Mouse (Mus musculus) neural tube, embryonic 11.5 days (tissue): ENCODE results near the gene Iqch. TPM values are rescaled to one million over a fixed set of nuclear protein-coding genes. Genes with fewer than 3 reads are reported as not detected.

ENCODE experiments used
- ATAC-seq: fragments of 200-750 bp; cut with Nextera tagmentation; 2 replicates; pipeline ENCODE4 v1.8.0; 2017; ENCODE audit warnings: moderate number of reproducible peaks, mild to moderate bottlenecking, moderate TSS enrichment, moderate library complexity; ENCODE audit not compliant: insufficient read depth, low FRiP score, low TSS enrichment
- DNase-seq: peaks from one replicate; pipeline ENCODE4 v3.0.0-alpha.2; 2015; ENCODE audit warnings: low spot score
- H3K27ac ChIP-seq: fragments of 300-500 bp; sonication (generic); 2 replicates; pipeline ENCODE4 v1.5.1; 2014; ENCODE audit warnings: low read depth, mild to moderate bottlenecking, low read length
- H3K27me3 ChIP-seq: fragments of 300-500 bp; sonication (generic); 2 replicates; pipeline ENCODE4 v1.6.1; 2014; ENCODE audit warnings: mild to moderate bottlenecking, low read length, mixed read lengths; ENCODE audit not compliant: control insufficient read depth, insufficient read depth
- H3K36me3 ChIP-seq: fragments of 300-500 bp; sonication (generic); 2 replicates; pipeline ENCODE4 v1.6.1; 2014; ENCODE audit warnings: mild to moderate bottlenecking, low read length, moderate library complexity, mixed read lengths; ENCODE audit not compliant: control insufficient read depth, insufficient read depth
- H3K4me1 ChIP-seq: fragments of 300-500 bp; sonication (generic); 2 replicates; pipeline ENCODE4 v1.6.1; 2014; ENCODE audit warnings: low read length, mixed read lengths; ENCODE audit not compliant: control insufficient read depth, insufficient read depth
- H3K4me2 ChIP-seq: fragments of 300-500 bp; sonication (generic); 2 replicates; pipeline ENCODE4 v1.6.1; 2014; ENCODE audit warnings: low read depth, mild to moderate bottlenecking, moderate library complexity
- H3K4me3 ChIP-seq: fragments of 300-500 bp; sonication (generic); 2 replicates; pipeline ENCODE4 v1.5.1; 2014; ENCODE audit warnings: low read depth, low read length
- H3K9ac ChIP-seq: fragments of 300-500 bp; sonication (generic); 2 replicates; pipeline ENCODE4 v1.6.1; 2014; ENCODE audit warnings: mild to moderate bottlenecking, low read length
- H3K9me3 ChIP-seq: fragments of 300-500 bp; sonication (generic); 2 replicates; pipeline ENCODE4 v1.6.1; 2016; ENCODE audit warnings: low read length; ENCODE audit not compliant: control insufficient read depth
- WGBS: fragments of 180-500 bp; shearing (Covaris S2); extraction: QIAGEN DNeasy Blood & Tissue Kit; methylation state at CpG from one replicate; pipeline ENCODE4 v1.1.7; 2014; 5-methylcytosine and 5-hydroxymethylcytosine counted together
- polyA plus RNA-seq: library from polyadenylated mRNA; unstranded; fragments of >200 nt; fragmentation: Nextera tagmentation; extraction: Ambion mirVana; gene quantifications from 2 replicates; pipeline ENCODE4 v1.2.1, GENCODE M21; 2014

The Iqch gene
- polyA plus RNA-seq, 1 experiment from 2014 or later: 0.12 TPM

DNA sequence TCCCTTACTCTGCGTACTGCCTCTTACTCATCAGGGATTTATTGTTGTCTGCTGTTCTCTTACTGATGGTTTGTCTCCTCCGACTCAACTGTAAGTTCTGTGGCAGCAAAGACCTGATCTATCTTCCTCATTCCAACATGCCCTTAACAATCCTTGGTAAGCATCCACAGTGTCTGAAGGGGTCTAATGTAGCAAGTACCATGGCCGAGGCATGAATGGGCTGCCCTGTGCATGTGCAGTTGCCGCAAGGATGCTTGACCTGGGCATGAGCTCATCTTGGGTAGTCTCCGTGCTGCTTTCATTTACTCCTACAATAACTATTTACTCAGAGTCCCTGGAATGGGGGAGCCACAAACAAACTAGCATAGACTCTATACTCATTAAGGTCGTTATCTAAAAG lies 17.0 kb downstream of the Iqch start:
- ATAC-seq (no peak), DNase-seq (no peak)
- Histone ChIP-seq H3K4me3 (no peak overlapping the region), H3K9me3 (no peaks in the 10 kb centered on the region), H3K4me2 (no peak overlapping the region), H3K27me3 (no peaks in the 10 kb centered on the region), H3K27ac (no peak overlapping the region), H3K4me1 (no peaks in the 10 kb centered on the region), H3K36me3 (no peaks in the 10 kb centered on the region), H3K9ac (no peak overlapping the region)
- WGBS: 90% methylated on average over 6 of the region's 6 CpGs

DNA sequence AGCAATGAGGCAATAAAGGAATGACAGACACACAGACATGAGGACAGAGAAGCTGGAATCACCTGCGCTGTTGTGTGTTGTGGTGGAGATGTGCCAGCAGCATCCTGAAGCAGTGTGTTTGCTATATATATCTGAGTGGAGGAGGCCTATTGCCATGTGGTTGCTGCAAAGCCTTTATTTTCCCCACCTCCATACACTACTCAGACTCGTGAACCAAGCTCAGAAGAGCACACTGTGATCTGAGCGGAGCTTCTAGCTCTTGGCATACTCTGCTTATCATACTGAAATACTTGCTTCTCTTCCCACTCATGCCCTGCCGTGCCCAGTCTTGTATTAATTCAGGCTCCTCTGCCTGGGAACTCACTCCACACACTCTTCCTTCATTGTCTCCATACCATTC lies 20.5 kb downstream of the Iqch start:
- Histone ChIP-seq H3K4me1 (no peaks in the 10 kb centered on the region), H3K27me3 (no peaks in the 10 kb centered on the region), H3K4me2 (no peak overlapping the region), H3K9ac (no peak overlapping the region), H3K27ac (no peak overlapping the region), H3K4me3 (no peak overlapping the region), H3K36me3 (no peaks in the 10 kb centered on the region), H3K9me3 (no peaks in the 10 kb centered on the region)
- WGBS: 82% methylated on average over 4 of the region's 4 CpGs
- ATAC-seq (no peak), DNase-seq (no peak)

DNA sequence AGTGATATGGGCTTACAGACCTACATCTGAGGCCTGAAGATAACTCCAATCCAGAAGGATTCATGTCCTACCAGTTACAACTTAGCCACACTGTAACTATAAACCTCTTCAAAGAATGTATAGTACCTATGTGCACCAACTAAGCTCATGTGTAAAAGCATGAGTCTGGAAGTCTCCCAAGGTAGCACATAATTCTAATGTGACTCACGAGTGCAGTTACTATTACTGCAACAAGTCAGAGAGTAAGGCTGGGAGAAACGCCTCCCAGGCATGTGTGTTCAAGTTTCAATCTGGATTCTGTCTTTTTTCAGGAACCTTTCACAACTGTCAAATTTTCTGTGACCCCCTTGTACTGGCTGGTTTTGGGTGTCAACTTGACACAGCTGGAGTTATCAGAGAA lies 22.2 kb downstream of the Iqch start:
- Histone ChIP-seq H3K4me3 (no peak overlapping the region), H3K27me3 (no peaks in the 10 kb centered on the region), H3K36me3 (no peaks in the 10 kb centered on the region), H3K4me2 (no peak overlapping the region), H3K4me1 (no peaks in the 10 kb centered on the region), H3K9ac (no peak overlapping the region), H3K27ac (no peak overlapping the region), H3K9me3 (no peaks in the 10 kb centered on the region)
- WGBS: 91% methylated on average over 2 of the region's 2 CpGs
- no peak for ATAC-seq
- no peak for DNase-seq

DNA sequence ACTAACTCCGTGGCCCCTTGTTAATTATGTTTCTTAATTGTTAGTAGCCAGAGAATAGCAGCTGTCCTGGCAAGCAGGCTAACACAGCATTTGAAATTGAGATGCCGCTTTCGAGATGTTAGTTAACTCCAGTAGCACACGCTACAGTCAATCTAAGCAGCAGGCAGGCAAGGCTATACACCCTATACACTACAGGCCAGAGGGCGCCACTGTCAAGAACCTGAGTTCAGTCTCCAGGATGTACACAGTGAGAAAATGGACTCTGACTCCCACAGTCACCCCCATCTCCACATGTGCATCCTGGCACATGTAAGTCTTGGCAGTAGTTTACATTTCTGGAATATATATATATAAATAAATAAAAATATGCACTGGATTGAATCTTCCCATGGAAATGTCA lies 22.6 kb downstream of the Iqch start:
- Histone ChIP-seq H3K27ac (no peak overlapping the region), H3K4me2 (no peak overlapping the region), H3K9me3 (no peaks in the 10 kb centered on the region), H3K9ac (no peak overlapping the region), H3K27me3 (no peaks in the 10 kb centered on the region), H3K36me3 (no peaks in the 10 kb centered on the region), H3K4me1 (no peaks in the 10 kb centered on the region), H3K4me3 (no peak overlapping the region)
- DNase-seq: no peak
- 83% methylated on average over 5 of the region's 5 CpGs for WGBS
- ATAC-seq: no peak

DNA sequence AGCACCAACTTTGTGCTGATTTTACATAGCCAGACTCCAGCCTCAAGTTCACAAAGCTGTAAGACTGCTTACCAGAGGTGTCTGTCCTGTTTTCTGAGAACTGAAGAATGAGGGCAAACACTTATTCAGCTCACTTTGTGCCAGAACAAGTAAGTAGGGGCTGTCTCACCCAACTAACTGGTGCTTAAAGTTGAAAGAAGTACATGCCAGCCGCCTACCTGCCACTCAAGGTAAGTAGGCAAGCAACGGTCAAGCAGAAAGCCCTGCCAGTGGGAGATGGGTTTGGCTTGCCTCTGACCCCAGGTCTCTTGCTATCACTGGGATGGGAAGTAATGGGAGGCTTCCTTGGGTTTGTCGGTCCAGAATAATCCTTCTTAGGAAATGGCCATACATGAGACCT lies 24.8 kb downstream of the Iqch start:
- H3K9me3 ChIP-seq: no peaks in the 10 kb centered on the region
- 86% methylated on average over 3 of the region's 3 CpGs for whole genome bisulfite sequencing

DNA sequence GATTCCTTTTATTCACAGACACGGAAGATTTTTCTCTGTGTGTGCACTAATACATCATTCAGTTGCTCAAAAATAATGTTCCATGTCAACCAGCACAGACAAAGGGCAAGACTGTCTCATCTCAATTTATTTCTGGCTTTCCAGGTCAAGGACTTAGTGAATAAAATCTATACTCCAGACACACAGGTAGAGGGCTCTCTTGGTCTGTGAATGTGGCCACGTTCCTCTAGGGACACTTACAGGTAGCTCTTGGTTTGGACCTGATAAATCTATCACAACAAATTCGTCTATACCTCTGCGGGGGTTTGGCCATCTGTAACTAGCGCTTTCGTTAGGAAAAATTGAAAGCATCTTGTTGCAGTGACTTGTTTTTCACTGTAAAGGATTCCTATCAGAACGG lies 29.4 kb downstream of the Iqch start:
- DNase-seq: no peak
- no peak overlapping the region for H3K4me2 ChIP-seq
- H3K9ac ChIP-seq: no peak overlapping the region
- H3K36me3 ChIP-seq: no peaks in the 10 kb centered on the region
- no peak overlapping the region for H3K4me3 ChIP-seq
- H3K9me3 ChIP-seq: no peaks in the 10 kb centered on the region
- ATAC-seq: no peak
- peaks cover 5% of the 10 kb centered on the region for H3K4me1 ChIP-seq
- H3K27ac ChIP-seq: no peak overlapping the region
- WGBS: 76% methylated on average over 7 of the region's 7 CpGs
- H3K27me3 ChIP-seq: no peaks in the 10 kb centered on the region

More for the DNA sequence above, 24.8 kb downstream of the Iqch start:
- no peak overlapping the region for H3K27ac ChIP-seq
- H3K36me3 ChIP-seq: no peaks in the 10 kb centered on the region
- no peak for DNase-seq
- H3K4me1 ChIP-seq: no peaks in the 10 kb centered on the region
- H3K4me3 ChIP-seq: no peak overlapping the region
- ATAC-seq: no peak
- H3K27me3 ChIP-seq: no peaks in the 10 kb centered on the region
- H3K9ac ChIP-seq: no peak overlapping the region
- H3K4me2 ChIP-seq: no peak overlapping the region

DNA sequence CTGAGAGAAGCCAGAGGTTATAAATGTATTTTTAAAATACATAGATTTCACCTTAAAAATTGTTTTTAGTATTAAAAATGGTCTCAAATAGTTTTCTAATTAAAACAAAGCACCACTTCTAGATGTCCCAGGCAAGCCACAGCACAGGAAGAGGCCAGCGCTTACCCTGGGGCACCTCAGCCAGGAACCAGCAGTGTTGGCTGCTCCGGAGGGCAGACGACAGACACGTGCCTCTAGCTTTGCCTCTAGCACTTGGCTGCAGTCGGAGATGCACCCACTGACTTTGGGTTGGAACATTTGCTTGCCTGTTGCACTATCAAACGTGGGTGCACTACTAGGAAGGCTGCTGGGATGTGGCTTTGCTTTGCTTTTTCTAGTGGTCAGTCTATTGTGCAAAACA lies 30.4 kb downstream of the Iqch start:
- no peaks in the 10 kb centered on the region for H3K27me3 ChIP-seq
- ATAC-seq: no peak
- H3K4me2 ChIP-seq: no peak overlapping the region
- no peak overlapping the region for H3K9ac ChIP-seq
- 37% methylated on average over 6 of the region's 6 CpGs for WGBS
- no peak for DNase-seq
- H3K27ac ChIP-seq: no peak overlapping the region
- peaks cover 5% of the 10 kb centered on the region for H3K4me1 ChIP-seq
- H3K36me3 ChIP-seq: no peaks in the 10 kb centered on the region
- no peaks in the 10 kb centered on the region for H3K9me3 ChIP-seq
- H3K4me3 ChIP-seq: no peak overlapping the region

DNA sequence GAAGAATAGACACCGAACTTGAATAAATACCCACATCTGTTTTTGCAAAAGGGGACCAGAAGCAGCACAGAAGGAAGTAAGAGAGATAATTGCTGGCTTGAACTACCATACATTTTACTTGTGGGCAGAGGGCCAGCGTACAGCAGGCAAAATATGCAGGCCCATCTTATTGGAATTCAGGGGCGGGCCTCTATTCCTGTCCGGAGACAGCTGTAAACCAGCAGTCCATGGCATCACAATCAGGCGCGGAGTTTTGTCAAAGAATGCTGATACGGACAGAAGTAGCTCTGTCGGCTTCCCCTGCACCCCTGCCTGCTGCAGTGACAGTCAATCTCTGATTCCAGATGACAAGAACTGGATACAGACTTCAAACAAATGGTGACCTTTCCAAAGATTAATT lies 33.5 kb downstream of the Iqch start:
- ATAC-seq (no peak), DNase-seq (peak; percentile 38)
- Histone ChIP-seq H3K9ac (no peak overlapping the region), H3K36me3 (no peaks in the 10 kb centered on the region), H3K4me2 (no peak overlapping the region), H3K27ac (no peak overlapping the region), H3K9me3 (no peaks in the 10 kb centered on the region), H3K4me3 (no peak overlapping the region), H3K27me3 (no peaks in the 10 kb centered on the region), H3K4me1 (peaks cover 5% of the 10 kb centered on the region)
- WGBS: 28% methylated on average over 8 of the region's 8 CpGs

DNA sequence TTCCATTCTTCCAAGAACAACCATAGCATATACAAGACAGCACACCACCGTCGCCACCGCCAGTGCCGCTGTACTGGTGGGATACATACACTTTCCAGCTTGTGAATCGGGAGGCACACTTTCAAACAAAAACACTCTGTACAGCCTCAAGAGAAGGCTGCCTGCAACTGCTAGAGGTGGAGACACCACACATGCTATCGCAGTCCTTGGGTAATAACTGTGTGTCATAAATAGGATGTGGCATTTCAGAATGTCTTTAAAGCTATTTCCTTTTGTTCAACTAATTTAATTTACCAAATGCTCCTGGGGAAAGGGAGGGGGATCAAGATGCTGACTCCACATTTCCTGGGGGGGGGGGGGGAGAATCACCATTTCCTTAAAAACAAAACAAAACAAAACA lies 34.0 kb downstream of the Iqch start:
- WGBS: 82% methylated on average over 6 of the region's 6 CpGs
- Histone ChIP-seq H3K36me3 (no peaks in the 10 kb centered on the region), H3K9me3 (no peaks in the 10 kb centered on the region), H3K9ac (no peak overlapping the region; the same call in 1 of the 2 replicates), H3K4me1 (peaks cover 5% of the 10 kb centered on the region), H3K4me3 (no peak overlapping the region), H3K27ac (no peak overlapping the region), H3K27me3 (no peaks in the 10 kb centered on the region), H3K4me2 (no peak overlapping the region)
- no peak for DNase-seq
- no peak for ATAC-seq
